Mouse (Mus musculus) frontal cortex, adult 2 months (tissue): ENCODE measurements around the gene Pan3. TPM values are rescaled to one million over a fixed set of nuclear protein-coding genes. Genes with fewer than 3 reads are reported as not detected.

Experiments
- DNase-seq, 2 experiments: peaks; one replicate each; pipeline ENCODE4 v3.0.0; 2022; ENCODE audit warnings: low spot score in 1 of 2; ENCODE audit errors: extremely low spot score in 1 of 2
- polyA plus RNA-seq: library from polyadenylated mRNA; depleted of rRNA; stranded (reverse); fragments of >200 nt; gene quantifications from 2 replicates; pipeline ENCODE4 v1.2.3, GENCODE M21; 2012; rRNA removed

Gene Pan3
- 48.7 and 55.7 TPM in 2 replicates for polyA plus RNA-seq

- DNase-seq = peak; percentile 83 to 95
These were observed at the start of gene Pan3 for GRCm38 (mm10) chr5:147429535-147430305. Gene Pan3 (plus strand): TSS chr5:147430161.

DNA sequence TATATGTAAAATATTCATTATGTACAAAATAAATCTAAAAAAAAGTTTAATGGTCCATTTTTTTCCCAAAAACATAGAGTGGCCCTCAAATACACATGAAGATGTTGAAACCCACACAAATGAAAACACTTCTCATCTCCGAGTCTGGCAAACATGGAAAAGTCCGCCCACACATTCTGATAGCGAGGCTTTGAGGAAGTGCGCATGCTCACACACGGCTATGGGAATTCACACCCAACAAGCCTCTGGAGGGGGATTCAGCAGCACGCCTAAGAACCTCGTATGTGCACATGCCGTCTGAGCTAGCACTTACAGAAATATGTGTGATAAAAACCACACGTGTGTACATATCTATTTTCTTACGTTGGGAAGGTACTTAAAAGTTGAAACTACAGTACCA, 48.6 kb upstream of the Pan3 start:
- DNase-seq = peak in 1 of 2 experiments; percentile 55

GRCm38 (mm10) chr5:147386865-147387264, 43.1 kb upstream of the Pan3 start:
- DNase-seq = no peak

DNA sequence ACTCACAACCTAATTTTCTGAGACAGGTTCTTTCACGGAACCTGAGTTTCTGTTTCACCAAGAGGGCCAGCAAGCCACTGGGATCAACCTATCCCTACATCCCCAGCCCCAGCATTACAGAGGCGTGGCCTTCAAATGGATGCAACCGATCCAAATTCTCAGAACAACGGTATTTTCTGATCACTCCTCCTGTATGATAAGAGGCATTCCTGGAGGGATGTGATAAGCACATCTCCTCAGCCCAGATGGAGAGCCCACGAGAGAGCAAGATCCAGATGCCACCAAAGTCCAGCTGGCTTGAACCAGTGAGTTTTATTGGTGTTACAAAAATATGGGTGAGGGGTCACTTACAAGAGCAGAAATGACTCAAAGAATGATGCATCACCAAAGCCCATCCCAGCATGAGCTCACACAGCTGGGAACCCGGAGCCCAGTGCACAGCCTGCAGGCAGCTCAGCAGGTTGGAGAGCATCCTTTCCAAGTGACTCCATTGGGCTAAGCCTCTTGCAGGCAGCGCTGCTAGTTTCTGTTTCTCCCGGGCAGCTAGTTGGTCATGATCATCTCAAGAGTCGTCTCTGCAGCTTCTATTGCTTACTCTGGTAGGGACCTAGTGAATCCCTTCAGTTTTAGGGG, 41.5 kb upstream of the Pan3 start:
- no peak for DNase-seq

GRCm38 (mm10) chr5:147389052-147389451, 40.9 kb upstream of the Pan3 start:
- no peak for DNase-seq

DNA sequence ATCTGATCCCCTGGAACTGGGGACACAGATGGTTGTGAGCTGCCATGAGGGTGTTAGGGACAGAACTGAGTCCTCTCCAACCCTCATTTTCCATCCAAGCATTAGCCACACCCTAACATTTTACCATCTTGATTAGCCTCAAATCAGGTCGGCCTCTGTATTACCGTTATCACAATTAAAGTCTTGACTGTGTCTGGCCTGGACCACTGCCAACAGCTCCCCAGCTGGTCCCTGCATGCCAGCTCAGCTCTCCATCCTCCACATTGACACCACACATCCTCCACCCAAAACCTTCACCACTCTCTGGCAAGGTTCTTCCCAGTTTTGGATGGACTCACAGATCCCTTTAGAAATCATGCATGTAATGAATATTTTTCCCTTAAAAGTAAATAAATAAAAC, 39.2 kb upstream of the Pan3 start:
- peak in 1 of 2 experiments; percentile 29 for DNase-seq

DNA sequence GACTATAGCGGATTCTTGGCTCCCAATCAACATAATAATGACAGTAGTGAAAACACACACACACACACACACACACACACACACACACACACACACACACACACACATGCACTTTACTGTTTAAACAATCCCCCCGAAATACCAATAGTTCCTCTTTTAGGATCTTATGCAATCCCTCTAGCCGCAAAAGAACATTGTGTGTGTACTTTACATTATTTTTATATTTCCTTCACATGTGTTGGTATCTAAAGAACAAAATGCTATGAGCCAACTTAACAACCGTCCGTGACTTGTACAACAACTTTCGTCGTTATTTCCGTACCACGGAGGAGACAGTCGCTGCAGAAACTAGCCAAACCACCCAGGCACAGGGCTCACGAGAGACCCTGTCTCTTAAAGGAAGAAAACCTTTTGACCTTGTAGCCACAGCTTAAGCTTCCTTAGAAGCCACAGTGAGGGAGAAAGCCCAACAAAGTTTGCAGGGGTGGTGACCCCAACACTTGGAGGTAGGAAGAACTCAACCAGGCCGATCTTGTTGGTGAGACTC, 37.2 kb upstream of the Pan3 start:
- DNase-seq = no peak

GRCm38 (mm10) chr5:147395050-147395449, 34.9 kb upstream of the Pan3 start:
- DNase-seq = no peak

DNA sequence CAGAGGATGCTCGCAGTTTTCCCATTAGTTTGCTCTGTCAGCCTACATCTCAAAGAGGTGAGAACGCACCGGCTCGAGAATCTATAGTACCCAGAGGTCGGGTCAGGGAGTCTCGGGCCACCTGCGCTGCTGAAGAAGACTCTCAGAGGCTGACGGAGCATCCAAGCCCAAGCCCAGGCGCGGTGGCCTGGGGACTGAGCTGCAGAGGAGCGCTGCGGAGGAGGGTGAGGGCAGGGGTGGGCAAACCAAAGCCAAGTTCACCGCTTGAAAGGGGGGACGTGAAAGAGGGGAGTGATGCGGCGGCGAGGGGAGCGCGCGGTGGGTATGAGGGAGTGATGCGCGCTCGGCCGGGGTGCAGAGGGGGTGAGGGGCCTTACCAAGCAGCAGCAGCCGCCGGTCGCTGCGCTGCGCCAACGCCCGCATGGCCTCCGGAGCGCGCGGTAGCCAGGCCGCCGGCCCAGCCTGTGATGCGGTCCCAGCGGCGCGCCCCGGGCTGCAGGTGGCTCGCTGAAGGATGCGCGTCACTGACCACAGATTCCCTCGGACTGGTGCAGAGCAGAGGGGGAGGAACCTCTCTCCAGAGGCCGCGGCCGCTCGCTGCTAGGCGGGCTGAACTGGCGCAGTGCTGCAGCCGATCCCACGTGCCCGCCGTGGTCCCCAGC, 30.0 kb upstream of the Pan3 start, which contains the start of gene Flt3:
Gene Flt3, minus strand, starts transcription at position 647 of the 662 bp plus-strand sequence.
- DNase-seq = peak in 1 of 2 experiments; percentile 25

- DNase-seq = no peak
These were observed 29.4 kb upstream of the Pan3 start for GRCm38 (mm10) chr5:147400505-147400979.

DNA sequence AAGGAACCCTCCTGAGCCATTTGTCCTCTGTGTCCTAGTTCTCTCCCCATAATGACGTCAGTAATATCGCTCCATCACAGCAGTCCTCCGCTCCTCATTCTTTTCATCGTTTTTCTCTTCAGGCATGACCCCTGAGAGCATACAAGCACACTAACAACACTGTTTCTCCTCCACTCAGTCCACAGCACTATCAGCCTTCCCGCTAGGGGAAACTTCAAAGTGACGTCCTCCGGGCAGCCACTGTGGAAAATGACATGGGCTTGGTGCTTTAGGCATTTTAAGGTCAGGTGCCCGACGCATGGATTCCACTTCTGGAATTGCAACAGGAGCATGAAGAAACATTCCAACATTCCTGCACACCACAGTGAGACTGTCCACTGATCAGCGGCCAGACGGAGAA, 28.9 kb upstream of the Pan3 start:
- no peak for DNase-seq

- DNase-seq = peak in 1 of 2 experiments; percentile 78
These were observed 27.5 kb upstream of the Pan3 start for GRCm38 (mm10) chr5:147402505-147402904.

DNA sequence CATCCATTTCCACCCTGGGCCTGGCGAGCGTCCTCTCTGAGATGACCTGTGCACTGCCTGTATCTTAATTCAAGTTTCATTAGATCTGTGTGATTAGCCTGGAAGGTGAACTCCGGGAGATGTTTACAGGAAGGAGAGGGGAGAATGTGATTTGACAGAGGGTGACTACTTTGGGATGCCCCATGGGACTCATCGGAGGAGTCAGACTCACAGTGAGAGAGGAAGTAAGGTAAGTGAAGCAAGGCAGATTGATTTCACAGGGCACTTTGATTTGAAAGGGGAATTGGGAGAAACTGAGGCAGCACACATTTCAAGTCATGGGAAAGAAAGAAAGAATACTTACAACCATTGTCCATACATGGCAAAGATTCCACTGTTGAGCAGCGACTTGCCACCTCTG, 23.8 kb upstream of the Pan3 start:
- no peak for DNase-seq

DNA sequence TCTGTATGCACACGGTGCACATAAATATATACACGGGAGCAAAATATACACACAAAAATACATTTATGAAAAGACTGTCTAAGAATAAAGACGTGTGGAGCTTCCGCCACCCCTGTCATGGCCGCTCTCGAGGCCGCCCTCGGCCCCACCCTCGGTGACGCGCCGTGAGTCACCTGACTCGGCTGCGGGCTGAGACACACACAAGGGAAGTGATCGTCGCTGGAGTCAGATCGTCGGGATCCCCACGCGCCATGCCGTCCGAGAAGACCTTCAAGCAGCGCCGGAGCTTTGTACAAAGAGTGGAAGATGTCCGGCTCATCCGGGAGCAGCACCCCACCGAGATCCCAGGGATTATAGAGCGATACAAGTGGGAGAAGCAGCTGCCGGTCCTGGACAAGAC, 21.2 kb upstream of the Pan3 start:
- DNase-seq = no peak

DNA sequence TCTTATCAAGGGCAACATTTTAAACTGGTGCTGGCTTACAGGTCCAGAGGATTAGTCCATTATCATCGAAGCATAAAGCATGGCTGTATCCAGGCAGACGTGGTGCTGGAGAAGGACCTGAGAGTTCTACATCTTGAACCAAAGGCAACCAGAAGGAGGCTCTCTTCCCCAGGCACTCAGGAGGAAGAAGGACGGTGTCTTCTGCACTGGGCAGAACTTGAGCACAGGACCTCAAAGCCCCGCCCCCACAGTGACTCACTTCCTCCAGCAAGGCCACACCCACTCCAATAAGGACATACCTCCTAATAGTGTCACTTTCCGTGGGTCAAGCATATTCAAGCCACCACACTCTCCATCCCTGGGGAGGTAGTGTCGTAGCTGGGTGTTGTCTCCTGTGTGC, 19.4 kb upstream of the Pan3 start:
- no peak for DNase-seq

DNA sequence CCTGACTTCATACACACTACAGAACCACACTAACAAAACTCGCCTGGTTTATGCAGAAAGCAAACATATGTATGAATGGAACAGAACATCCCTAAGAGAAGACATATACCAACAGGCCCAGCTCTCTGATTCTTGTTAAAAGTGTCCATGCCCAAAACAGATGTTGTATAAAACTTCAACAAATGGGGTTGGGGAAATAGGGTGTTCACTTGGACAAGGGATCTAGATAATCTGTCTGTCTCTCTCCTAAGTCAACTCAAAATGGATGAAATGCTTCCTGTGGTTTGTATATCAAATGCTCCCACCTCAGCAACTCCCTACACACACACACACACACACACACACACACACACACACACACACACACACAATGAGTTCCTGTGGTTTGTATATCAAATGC, 12.0 kb upstream of the Pan3 start:
- DNase-seq = no peak

DNA sequence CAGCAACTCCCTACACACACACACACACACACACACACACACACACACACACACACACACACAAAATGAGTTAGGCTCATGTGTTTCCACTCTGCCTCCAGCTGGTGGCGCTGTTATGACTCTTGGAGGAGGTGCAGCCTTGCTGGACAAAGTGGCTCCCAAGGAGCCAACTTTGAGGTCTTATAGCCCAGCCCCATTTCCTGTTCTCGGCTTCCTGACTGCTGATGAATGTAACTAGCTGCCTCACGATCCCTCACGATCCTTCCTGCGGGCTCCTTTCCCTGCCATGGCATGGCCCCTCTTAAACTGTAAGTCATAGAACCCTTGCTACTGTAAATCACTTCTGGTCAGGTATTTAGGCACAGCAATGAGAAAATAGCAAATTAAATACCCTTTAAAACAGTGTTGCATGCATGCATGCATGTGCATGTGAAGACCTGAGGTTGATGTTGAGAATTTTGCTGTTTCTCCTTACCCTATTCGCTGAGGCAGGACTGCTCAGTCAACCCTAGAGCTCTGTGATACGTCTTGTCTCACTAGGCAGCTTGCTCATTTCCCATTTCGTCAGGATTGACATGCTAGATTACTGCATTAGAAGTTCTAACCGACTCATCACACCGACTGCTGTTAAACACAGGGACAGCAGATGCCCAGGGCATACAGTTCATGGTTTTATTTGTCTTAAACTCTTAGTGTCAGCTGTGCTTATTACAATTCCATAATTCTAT, 11.4 kb upstream of the Pan3 start:
- no peak for DNase-seq

DNA sequence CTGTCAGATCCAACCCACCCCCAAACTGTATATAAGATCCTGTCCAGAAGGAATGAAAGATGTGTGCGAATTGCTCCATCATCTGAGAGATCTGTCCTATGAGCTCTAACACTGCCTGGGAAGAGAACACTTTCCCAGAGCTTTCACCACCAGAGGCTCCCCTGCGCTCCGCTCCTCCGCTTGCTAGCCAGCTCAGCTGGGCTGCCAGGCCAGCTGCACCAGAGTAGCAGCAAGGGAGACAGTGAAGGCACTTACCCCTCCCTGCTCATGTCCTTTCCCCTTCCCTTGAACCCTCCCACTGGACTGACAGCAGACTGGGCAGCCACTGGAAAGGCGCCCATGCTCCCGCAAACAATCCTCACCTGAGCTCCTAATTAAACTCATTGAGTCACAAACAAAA, 6.3 kb upstream of the Pan3 start:
- DNase-seq = no peak

DNA sequence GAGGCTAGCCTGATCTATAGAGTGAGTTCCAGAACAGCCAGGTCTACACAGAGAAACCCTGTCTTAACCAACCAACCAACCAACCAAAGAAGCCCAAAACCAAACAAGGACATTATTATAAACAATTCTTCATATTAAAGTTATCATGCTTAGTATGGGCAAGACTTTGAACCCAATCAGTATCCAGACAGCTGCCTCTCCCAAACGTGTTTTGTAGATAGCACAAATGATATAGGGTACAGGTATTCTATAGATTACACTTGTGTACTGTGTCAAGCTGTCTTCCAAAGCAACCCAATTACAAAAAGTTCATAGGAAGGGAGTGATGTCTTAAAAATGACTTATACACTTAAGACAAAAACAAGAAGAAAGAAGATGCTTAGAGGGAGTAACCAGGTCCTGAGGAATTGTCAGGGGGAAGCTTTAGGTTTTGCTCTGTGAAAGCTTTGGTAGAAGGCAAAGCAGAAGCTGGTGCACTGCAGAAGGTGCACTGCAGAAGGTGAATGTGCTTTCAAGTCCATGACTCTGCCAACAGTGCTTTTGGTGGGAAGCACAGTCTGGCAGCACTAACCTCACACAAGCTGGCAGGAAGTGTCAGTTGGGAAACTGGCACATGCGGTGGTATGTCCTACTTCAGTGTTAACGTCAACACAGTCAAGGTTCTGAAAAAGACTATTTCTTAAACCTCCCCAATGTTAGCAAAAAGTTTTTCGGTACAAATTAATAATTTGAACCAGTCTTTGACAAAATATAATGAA, 3.7 kb upstream of the Pan3 start:
- no peak for DNase-seq
